Mouse (Mus musculus): ENCODE results near the gene Stpg2. TPM values are rescaled to one million over a fixed set of nuclear protein-coding genes. Genes with fewer than 3 reads are reported as not detected.
"Not testable (repeated sequence)": the region's sequence is repeated elsewhere in the genome, so short reads cannot be mapped to it uniquely, and the experiment has no call there.

The Stpg2 gene
- polyA plus RNA-seq, 1 experiment from 2014 or later, result not detected

- Histone ChIP-seq H3K9ac (ENCODE audit: low read depth, low read length) (no peak overlapping the region), H3K36me3 (ENCODE audit: control insufficient read depth, insufficient read depth, low read length) (no peaks in the 10 kb centered on the region), H3K4me2 (no peak overlapping the region), H3K9me3 (replicated peaks; ENCODE audit: control insufficient read depth, low read length) (no peaks in the 10 kb centered on the region), H3K27me3 (ENCODE audit: control insufficient read depth, insufficient read depth, low read length) (no peaks in the 10 kb centered on the region), H3K4me3 (ENCODE audit: low read depth, low read length) (no peak overlapping the region), H3K27ac (ENCODE audit: low read depth, low read length) (no peak overlapping the region), H3K4me1 (ENCODE audit: control insufficient read depth, insufficient read depth, low read length) (no peaks in the 10 kb centered on the region)
- no peak for ATAC-seq (replicated peaks; ENCODE audit: insufficient number of reproducible peaks, low FRiP score, low TSS enrichment)
- WGBS (ENCODE audit: insufficient replicate concordance), result 55% methylated on average over 6 of the region's 6 CpGs
Measured at GRCm38 (mm10) chr3:139509275-139509985, 303.9 kb downstream of the Stpg2 start.

GRCm38 (mm10) chr3:139578496-139578895 lies 373.0 kb downstream of the Stpg2 start:
- Histone ChIP-seq H3K36me3 (ENCODE audit: control insufficient read depth, insufficient read depth, low read length) (no peaks in the 10 kb centered on the region), H3K9ac (ENCODE audit: low read depth, low read length) (no peak overlapping the region), H3K9me3 (replicated peaks; ENCODE audit: control insufficient read depth, low read length) (no peaks in the 10 kb centered on the region), H3K4me1 (ENCODE audit: control insufficient read depth, insufficient read depth, low read length) (no peaks in the 10 kb centered on the region), H3K27ac (ENCODE audit: low read depth, low read length) (no peak overlapping the region), H3K4me3 (ENCODE audit: low read depth, low read length) (no peak overlapping the region), H3K4me2 (no peak overlapping the region), H3K27me3 (ENCODE audit: control insufficient read depth, insufficient read depth, low read length) (no peaks in the 10 kb centered on the region)
- no peak for ATAC-seq (replicated peaks; ENCODE audit: insufficient number of reproducible peaks, low FRiP score, low TSS enrichment)
- WGBS (ENCODE audit: insufficient replicate concordance), result 83% methylated on average over 2 of the region's 2 CpGs

- H3K27ac ChIP-seq (ENCODE audit: low read depth, low read length), result no peak overlapping the region
- no peaks in the 10 kb centered on the region for H3K9me3 ChIP-seq (replicated peaks; ENCODE audit: control insufficient read depth, low read length)
- no peaks in the 10 kb centered on the region for H3K36me3 ChIP-seq (ENCODE audit: control insufficient read depth, insufficient read depth, low read length)
- ATAC-seq (replicated peaks; ENCODE audit: insufficient number of reproducible peaks, low FRiP score, low TSS enrichment), result no peak
- H3K27me3 ChIP-seq (ENCODE audit: control insufficient read depth, insufficient read depth, low read length), result no peaks in the 10 kb centered on the region
- no peak overlapping the region for H3K9ac ChIP-seq (ENCODE audit: low read depth, low read length)
- H3K4me1 ChIP-seq (ENCODE audit: control insufficient read depth, insufficient read depth, low read length), result no peaks in the 10 kb centered on the region
- no peak overlapping the region for H3K4me3 ChIP-seq (ENCODE audit: low read depth, low read length)
- no peak overlapping the region for H3K4me2 ChIP-seq
Measured at GRCm38 (mm10) chr3:139581298-139581697, 375.8 kb downstream of the Stpg2 start.

- no peak overlapping the region for H3K4me3 ChIP-seq (ENCODE audit: low read depth, low read length)
- H3K9me3 ChIP-seq (replicated peaks; ENCODE audit: control insufficient read depth, low read length), result no peaks in the 10 kb centered on the region
- no peak overlapping the region for H3K9ac ChIP-seq (ENCODE audit: low read depth, low read length)
- no peaks in the 10 kb centered on the region for H3K4me1 ChIP-seq (ENCODE audit: control insufficient read depth, insufficient read depth, low read length)
- H3K27me3 ChIP-seq (ENCODE audit: control insufficient read depth, insufficient read depth, low read length), result no peaks in the 10 kb centered on the region
- ATAC-seq (replicated peaks; ENCODE audit: insufficient number of reproducible peaks, low FRiP score, low TSS enrichment), result no peak
- WGBS (ENCODE audit: insufficient replicate concordance), result 76% methylated on average over 3 of the region's 3 CpGs
- H3K27ac ChIP-seq (ENCODE audit: low read depth, low read length), result no peak overlapping the region
- H3K4me2 ChIP-seq, result no peak overlapping the region
- no peaks in the 10 kb centered on the region for H3K36me3 ChIP-seq (ENCODE audit: control insufficient read depth, insufficient read depth, low read length)
Measured at GRCm38 (mm10) chr3:139599508-139599907, 394.0 kb downstream of the Stpg2 start.

GRCm38 (mm10) chr3:139608267-139608666 lies 402.8 kb downstream of the Stpg2 start:
- ATAC-seq (replicated peaks; ENCODE audit: insufficient number of reproducible peaks, low FRiP score, low TSS enrichment); H3K9me3 ChIP-seq (replicated peaks; ENCODE audit: control insufficient read depth, low read length); H3K4me3 ChIP-seq (ENCODE audit: low read depth, low read length); H3K27ac ChIP-seq (ENCODE audit: low read depth, low read length); H3K27me3 ChIP-seq (ENCODE audit: control insufficient read depth, insufficient read depth, low read length); H3K4me1 ChIP-seq (ENCODE audit: control insufficient read depth, insufficient read depth, low read length); H3K36me3 ChIP-seq (ENCODE audit: control insufficient read depth, insufficient read depth, low read length); H3K4me2 ChIP-seq; H3K9ac ChIP-seq (ENCODE audit: low read depth, low read length): not testable (repeated sequence)

- H3K4me1 ChIP-seq (ENCODE audit: control insufficient read depth, insufficient read depth, low read length), result no peaks in the 10 kb centered on the region
- H3K27me3 ChIP-seq (ENCODE audit: control insufficient read depth, insufficient read depth, low read length), result no peaks in the 10 kb centered on the region
- no peaks in the 10 kb centered on the region for H3K36me3 ChIP-seq (ENCODE audit: control insufficient read depth, insufficient read depth, low read length)
- WGBS (ENCODE audit: insufficient replicate concordance), result 59% methylated on average over 3 of the region's 3 CpGs
- no peak for ATAC-seq (replicated peaks; ENCODE audit: insufficient number of reproducible peaks, low FRiP score, low TSS enrichment)
- H3K27ac ChIP-seq (ENCODE audit: low read depth, low read length), result no peak overlapping the region
- H3K9ac ChIP-seq (ENCODE audit: low read depth, low read length), result no peak overlapping the region
- no peaks in the 10 kb centered on the region for H3K9me3 ChIP-seq (replicated peaks; ENCODE audit: control insufficient read depth, low read length)
- H3K4me2 ChIP-seq, result no peak overlapping the region
- H3K4me3 ChIP-seq (ENCODE audit: low read depth, low read length), result no peak overlapping the region
Measured at GRCm38 (mm10) chr3:139614641-139615040, 409.1 kb downstream of the Stpg2 start.

GRCm38 (mm10) chr3:139615791-139616190 lies 410.3 kb downstream of the Stpg2 start:
- H3K4me3 ChIP-seq (ENCODE audit: low read depth, low read length), result no peak overlapping the region

GRCm38 (mm10) chr3:139637887-139638286 lies 432.4 kb downstream of the Stpg2 start:
- Histone ChIP-seq H3K9ac (ENCODE audit: low read depth, low read length) (no peak overlapping the region), H3K36me3 (ENCODE audit: control insufficient read depth, insufficient read depth, low read length) (no peaks in the 10 kb centered on the region), H3K27me3 (ENCODE audit: control insufficient read depth, insufficient read depth, low read length) (no peaks in the 10 kb centered on the region), H3K4me2 (no peak overlapping the region), H3K4me3 (ENCODE audit: low read depth, low read length) (no peak overlapping the region), H3K9me3 (replicated peaks; ENCODE audit: control insufficient read depth, low read length) (no peaks in the 10 kb centered on the region), H3K27ac (ENCODE audit: low read depth, low read length) (no peak overlapping the region), H3K4me1 (ENCODE audit: control insufficient read depth, insufficient read depth, low read length) (no peaks in the 10 kb centered on the region)
- WGBS (ENCODE audit: insufficient replicate concordance), result 86% methylated on average over 8 of the region's 8 CpGs
- no peak for ATAC-seq (replicated peaks; ENCODE audit: insufficient number of reproducible peaks, low FRiP score, low TSS enrichment)

More at GRCm38 (mm10) chr3:139615791-139616190, 410.3 kb downstream of the Stpg2 start:
- H3K9me3 ChIP-seq (replicated peaks; ENCODE audit: control insufficient read depth, low read length), result no peaks in the 10 kb centered on the region
- H3K27me3 ChIP-seq (ENCODE audit: control insufficient read depth, insufficient read depth, low read length), result no peaks in the 10 kb centered on the region
- no peak for ATAC-seq (replicated peaks; ENCODE audit: insufficient number of reproducible peaks, low FRiP score, low TSS enrichment)
- no peaks in the 10 kb centered on the region for H3K36me3 ChIP-seq (ENCODE audit: control insufficient read depth, insufficient read depth, low read length)
- WGBS (ENCODE audit: insufficient replicate concordance), result 81% methylated on average over 7 of the region's 7 CpGs
- no peaks in the 10 kb centered on the region for H3K4me1 ChIP-seq (ENCODE audit: control insufficient read depth, insufficient read depth, low read length)
- H3K9ac ChIP-seq (ENCODE audit: low read depth, low read length), result no peak overlapping the region
- H3K27ac ChIP-seq (ENCODE audit: low read depth, low read length), result no peak overlapping the region
- H3K4me2 ChIP-seq, result no peak overlapping the region

GRCm38 (mm10) chr3:139651505-139651904 lies 446.0 kb downstream of the Stpg2 start:
- 70% methylated on average over 4 of the region's 4 CpGs for WGBS (ENCODE audit: insufficient replicate concordance)
- no peaks in the 10 kb centered on the region for H3K27me3 ChIP-seq (ENCODE audit: control insufficient read depth, insufficient read depth, low read length)
- ATAC-seq (replicated peaks; ENCODE audit: insufficient number of reproducible peaks, low FRiP score, low TSS enrichment), result no peak
- no peak overlapping the region for H3K4me3 ChIP-seq (ENCODE audit: low read depth, low read length)
- H3K27ac ChIP-seq (ENCODE audit: low read depth, low read length), result no peak overlapping the region
- no peaks in the 10 kb centered on the region for H3K9me3 ChIP-seq (replicated peaks; ENCODE audit: control insufficient read depth, low read length)
- no peak overlapping the region for H3K4me2 ChIP-seq
- no peak overlapping the region for H3K9ac ChIP-seq (ENCODE audit: low read depth, low read length)
- no peaks in the 10 kb centered on the region for H3K4me1 ChIP-seq (ENCODE audit: control insufficient read depth, insufficient read depth, low read length)
- H3K36me3 ChIP-seq (ENCODE audit: control insufficient read depth, insufficient read depth, low read length), result no peaks in the 10 kb centered on the region

Data from heart, embryonic 11.5 days (tissue).